Mouse (Mus musculus): Measurements from ENCODE around the gene Map3k11. TPM values are rescaled to one million over a fixed set of nuclear protein-coding genes. Genes with fewer than 3 reads are reported as not detected.

Gene Map3k11
- polyA plus RNA-seq, 1 experiment = 73.4 TPM

DNA sequence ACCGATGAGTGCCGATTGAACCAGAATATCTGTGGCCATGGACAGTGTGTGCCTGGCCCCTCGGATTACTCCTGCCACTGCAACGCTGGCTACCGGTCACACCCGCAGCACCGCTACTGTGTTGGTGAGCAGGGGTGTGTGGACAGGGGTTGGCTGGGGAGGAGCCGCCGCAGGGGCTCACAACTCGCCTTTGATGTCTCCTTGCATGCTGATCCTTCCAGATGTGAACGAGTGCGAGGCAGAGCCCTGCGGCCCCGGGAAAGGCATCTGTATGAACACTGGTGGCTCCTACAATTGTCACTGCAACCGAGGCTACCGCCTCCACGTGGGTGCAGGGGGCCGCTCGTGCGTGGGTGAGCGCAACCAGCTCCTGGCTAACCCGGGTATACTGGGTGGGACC is 62.4 kb downstream of the Map3k11 start:
- no peak for DNase-seq (ENCODE audit: low read depth in 1 of 2, low spot score in 2 of 2)
- peaks cover 3% of the 10 kb centered on the region; the same call in 1 of the 2 replicates for H3K4me1 ChIP-seq (ENCODE audit: control insufficient read depth, insufficient read depth, insufficient read length)
- TF ChIP-seq POLR2A (IDR thresholded peaks at IDR 0.05; ENCODE audit: low read depth, low read length) (no peak), CTCF (IDR thresholded peaks at IDR 0.05; ENCODE audit: extremely low read depth, insufficient read depth, insufficient read length, insufficient replicate concordance) (no peak)
- H3K27me3 ChIP-seq (ENCODE audit: control insufficient read depth, insufficient read depth, low read length) = no peaks in the 10 kb centered on the region
- no peak overlapping the region for H3K4me3 ChIP-seq (ENCODE audit: extremely low read depth, insufficient read depth, insufficient read length)
- WGBS = 69% methylated on average over 22 of the region's 22 CpGs
- no peak overlapping the region for H3K27ac ChIP-seq (ENCODE audit: insufficient read depth, low read length)
- H3K36me3 ChIP-seq (ENCODE audit: control insufficient read depth, insufficient read depth, low read length) = no peaks in the 10 kb centered on the region

GRCm38 (mm10) chr19:5751742-5752141 is 63.2 kb downstream of the Map3k11 start:
- DNase-seq (ENCODE audit: low read depth in 1 of 2, low spot score in 2 of 2) = no peak
- Histone ChIP-seq H3K4me1 (ENCODE audit: control insufficient read depth, insufficient read depth, insufficient read length) (peaks cover 3% of the 10 kb centered on the region; the same call in 1 of the 2 replicates), H3K27ac (ENCODE audit: insufficient read depth, low read length) (no peak overlapping the region), H3K4me3 (ENCODE audit: extremely low read depth, insufficient read depth, insufficient read length) (no peak overlapping the region; the same call in 1 of the 2 replicates), H3K27me3 (ENCODE audit: control insufficient read depth, insufficient read depth, low read length) (no peaks in the 10 kb centered on the region), H3K36me3 (ENCODE audit: control insufficient read depth, insufficient read depth, low read length) (no peaks in the 10 kb centered on the region)
- 35% methylated on average over 19 of the region's 20 CpGs for WGBS
- TF ChIP-seq CTCF (IDR thresholded peaks at IDR 0.05; ENCODE audit: extremely low read depth, insufficient read depth, insufficient read length, insufficient replicate concordance) (no peak), POLR2A (IDR thresholded peaks at IDR 0.05; ENCODE audit: low read depth, low read length) (no peak)

Other genes starting within 250 kb of the Map3k11 start
- gene Fosl1, start 241.2 kb upstream of the Map3k11 start, polyA plus RNA-seq (2012; rRNA removed) = 0.04 and 0.40 TPM in 2 replicates
- 5.3 and 6.8 TPM in 2 replicates for gene Ccdc85b, start 230.8 kb upstream of the Map3k11 start, polyA plus RNA-seq (2012; rRNA removed)
- gene Fibp, start 228.1 kb upstream of the Map3k11 start, polyA plus RNA-seq (2012; rRNA removed) = 80.4 and 131 TPM in 2 replicates
- gene Ctsw, start 220.2 kb upstream of the Map3k11 start, polyA plus RNA-seq (2012; rRNA removed) = 27.6 and 34.3 TPM in 2 replicates
- gene Efemp2, start 214.8 kb upstream of the Map3k11 start, polyA plus RNA-seq (2012; rRNA removed) = 21.7 and 29.4 TPM in 2 replicates
- gene Mus81, start 200.3 kb upstream of the Map3k11 start, polyA plus RNA-seq (2012; rRNA removed) = 41.5 and 53.9 TPM in 2 replicates
- gene Cfl1, start 198.3 kb upstream of the Map3k11 start, polyA plus RNA-seq (2012; rRNA removed) = 427 and 734 TPM in 2 replicates
- 0.77 and 1.5 TPM in 2 replicates for gene 1700020D05Rik, start 185.0 kb upstream of the Map3k11 start, polyA plus RNA-seq (2012; rRNA removed)
- 10.8 and 12.2 TPM in 2 replicates for gene Snx32, start 178.2 kb upstream of the Map3k11 start, polyA plus RNA-seq (2012; rRNA removed)
- 0.05 TPM in 2 replicates for gene Ovol1, start 128.1 kb upstream of the Map3k11 start, polyA plus RNA-seq (2012; rRNA removed)
- 18.6 and 25.0 TPM in 2 replicates for gene Ap5b1, start 120.7 kb upstream of the Map3k11 start, polyA plus RNA-seq (2012; rRNA removed)
- 47.8 and 74.6 TPM in 2 replicates for gene Rnaseh2c, start 86.9 kb upstream of the Map3k11 start, polyA plus RNA-seq (2012; rRNA removed)
- 37.3 and 46.1 TPM in 2 replicates for gene Kat5, start 78.5 kb upstream of the Map3k11 start, polyA plus RNA-seq (2012; rRNA removed)
- gene Rela, start 51.3 kb upstream of the Map3k11 start, polyA plus RNA-seq (2012; rRNA removed) = 87.1 and 110 TPM in 2 replicates
- gene Sipa1, start 25.0 kb upstream of the Map3k11 start, polyA plus RNA-seq (2012; rRNA removed) = 417 and 497 TPM in 2 replicates
- gene Pcnx3, start 166 bp downstream of the Map3k11 start, polyA plus RNA-seq (2012; rRNA removed) = 195 and 236 TPM in 2 replicates
- 0.19 and 0.39 TPM in 2 replicates for gene Kcnk7, start 15.6 kb downstream of the Map3k11 start, polyA plus RNA-seq (2012; rRNA removed)
- 94.6 and 101 TPM in 2 replicates for gene Ehbp1l1, start 37.6 kb downstream of the Map3k11 start, polyA plus RNA-seq (2012; rRNA removed)
- 124 and 173 TPM in 2 replicates for gene Fam89b, start 40.9 kb downstream of the Map3k11 start, polyA plus RNA-seq (2012; rRNA removed)
- gene Ltbp3, start 52.2 kb downstream of the Map3k11 start, polyA plus RNA-seq (2012; rRNA removed) = 22.5 and 25.8 TPM in 2 replicates
- gene Scyl1, start 82.7 kb downstream of the Map3k11 start, polyA plus RNA-seq (2012; rRNA removed) = 65.4 and 68.0 TPM in 2 replicates
- gene Frmd8, start 186.5 kb downstream of the Map3k11 start, polyA plus RNA-seq (2012; rRNA removed) = 42.3 and 43.9 TPM in 2 replicates
- 36.6 and 37.6 TPM in 2 replicates for gene Slc25a45, start 189.1 kb downstream of the Map3k11 start, polyA plus RNA-seq (2012; rRNA removed)
- 1.3 TPM in 2 replicates for gene Tigd3, start 205.4 kb downstream of the Map3k11 start, polyA plus RNA-seq (2012; rRNA removed)
- 59.9 and 74.8 TPM in 2 replicates for gene Dpf2, start 224.3 kb downstream of the Map3k11 start, polyA plus RNA-seq (2012; rRNA removed)
- gene Cdc42ep2, start 236.1 kb downstream of the Map3k11 start, polyA plus RNA-seq (2012; rRNA removed) = 8.1 and 8.2 TPM in 2 replicates